Mouse (Mus musculus): ENCODE measurements around the gene Cdk5r1.

Cdk5r1 gene

DNA sequence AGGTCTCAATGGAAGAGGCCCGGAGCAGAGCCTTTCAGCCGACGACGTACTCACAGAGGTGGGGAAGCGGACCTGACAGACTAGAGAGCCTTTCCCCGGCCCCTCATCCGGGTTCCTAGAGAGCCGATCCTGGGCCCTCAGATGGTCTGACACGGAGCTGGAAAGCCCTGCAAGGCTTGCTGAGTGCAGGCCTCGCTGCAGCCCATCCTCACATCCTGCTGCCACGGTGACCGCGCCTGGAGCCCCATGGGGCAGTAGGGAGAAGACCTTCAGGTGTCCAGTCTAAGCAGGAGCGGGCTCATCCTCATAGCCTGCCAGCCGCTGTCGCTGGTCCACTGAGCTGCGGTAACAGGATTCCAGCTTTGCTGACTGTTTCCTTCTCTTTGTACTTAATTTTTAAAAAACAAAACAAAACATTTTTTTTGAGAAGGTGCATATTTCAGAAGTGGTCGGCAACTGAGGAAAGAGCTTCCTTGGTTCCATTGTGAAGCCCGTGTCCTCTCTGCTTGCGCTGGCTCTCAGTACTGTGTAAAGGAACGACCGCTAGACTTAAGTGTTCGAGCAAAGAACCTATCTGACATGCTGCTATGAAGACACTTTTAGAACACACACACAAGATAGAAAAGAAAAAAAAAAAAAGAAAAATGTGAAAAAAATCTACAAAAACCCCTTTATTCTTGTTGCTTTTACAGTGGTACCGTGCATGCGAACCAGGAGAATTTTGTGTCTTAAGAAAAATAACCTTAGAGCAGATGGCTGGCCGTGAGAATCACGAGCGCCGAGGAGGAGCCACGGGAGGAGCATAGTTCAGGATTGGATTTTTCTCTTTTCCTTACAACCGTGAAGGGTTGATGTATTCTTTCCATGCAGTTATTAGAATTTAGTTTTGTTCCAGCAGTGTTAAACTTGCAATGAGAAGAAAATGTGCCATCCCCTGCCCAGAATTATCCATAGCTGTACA, 3.4 kb downstream of the Cdk5r1 start:
- DNase-seq (ENCODE audit: inconsistent age in 2 of 2, low spot score in 1 of 2), result no peak

DNA sequence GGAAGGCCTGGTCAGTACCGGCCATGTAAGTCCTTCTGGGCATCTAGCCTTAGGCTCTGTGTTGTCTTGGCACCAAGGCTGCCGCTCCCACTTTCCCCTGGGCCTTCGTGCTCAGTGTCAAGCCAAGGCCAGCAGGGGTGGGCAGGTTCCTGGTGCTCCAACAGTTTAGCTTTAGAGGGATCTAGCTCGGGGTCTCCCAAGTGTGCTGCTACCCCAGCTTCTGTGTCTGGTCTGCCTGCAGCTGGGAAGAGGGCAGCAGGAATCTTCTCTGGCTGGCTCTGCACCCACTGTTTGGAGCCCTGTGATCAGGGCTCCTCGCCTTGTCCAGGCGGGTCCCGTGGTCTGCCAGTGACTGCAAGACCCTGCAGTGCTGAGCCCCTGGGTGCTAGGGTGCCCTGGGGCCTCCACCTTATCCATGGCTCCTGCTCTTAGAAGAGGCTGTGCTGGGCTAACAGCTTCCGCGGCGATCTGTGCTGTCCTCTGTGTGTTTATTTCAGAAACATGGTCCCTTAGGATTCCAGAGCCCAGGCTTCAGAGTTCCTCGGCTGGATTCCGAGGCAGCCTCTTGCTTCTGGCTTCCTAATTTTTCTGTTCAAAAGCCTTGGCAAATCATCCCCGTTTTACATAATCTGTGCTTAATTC, 4.7 kb downstream of the Cdk5r1 start:
- DNase-seq (ENCODE audit: inconsistent age in 2 of 2, low spot score in 1 of 2), result no peak

DNA sequence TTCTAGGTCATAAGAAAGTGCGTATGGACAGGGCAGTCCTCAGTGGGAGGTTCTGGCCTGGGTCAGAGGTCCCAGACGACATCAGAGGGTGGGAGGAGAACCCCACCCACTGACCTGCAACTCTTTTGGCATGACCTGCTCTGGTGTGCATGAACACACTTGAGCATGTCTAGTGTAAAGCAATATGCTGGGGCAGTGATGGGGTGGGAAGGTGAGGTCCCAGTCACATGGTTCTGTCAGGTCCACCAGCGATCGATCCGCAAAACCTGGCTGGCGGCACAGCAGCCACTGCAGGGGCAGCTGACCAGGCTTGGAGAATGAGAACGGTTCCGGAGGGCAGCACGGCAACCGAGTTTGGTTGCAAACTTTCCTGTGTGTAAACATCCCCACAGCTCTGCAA, 5.5 kb downstream of the Cdk5r1 start:
- no peak for DNase-seq (ENCODE audit: inconsistent age in 2 of 2, low spot score in 1 of 2)

DNA sequence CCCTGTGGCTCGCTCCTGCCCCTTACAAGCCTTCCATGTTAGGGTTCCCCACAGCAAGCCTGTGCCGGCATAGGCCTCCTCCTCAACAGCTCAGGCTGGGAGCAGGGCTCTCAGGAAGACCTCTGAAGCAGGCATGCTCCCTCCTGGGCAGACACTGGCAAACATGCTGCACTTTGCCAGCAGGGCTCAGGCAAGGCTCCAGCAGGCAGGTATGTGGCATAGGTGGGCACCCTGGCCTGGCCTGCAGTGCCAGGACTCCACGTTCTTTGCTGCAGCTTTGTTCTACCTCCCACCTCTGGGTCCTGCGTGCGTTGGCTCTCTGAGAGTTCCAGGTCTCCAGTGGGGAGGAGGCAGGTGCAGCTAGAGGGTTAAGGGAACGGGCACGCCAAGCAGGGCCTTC, 6.1 kb downstream of the Cdk5r1 start:
- no peak for DNase-seq (ENCODE audit: inconsistent age in 2 of 2, low spot score in 1 of 2)

DNA sequence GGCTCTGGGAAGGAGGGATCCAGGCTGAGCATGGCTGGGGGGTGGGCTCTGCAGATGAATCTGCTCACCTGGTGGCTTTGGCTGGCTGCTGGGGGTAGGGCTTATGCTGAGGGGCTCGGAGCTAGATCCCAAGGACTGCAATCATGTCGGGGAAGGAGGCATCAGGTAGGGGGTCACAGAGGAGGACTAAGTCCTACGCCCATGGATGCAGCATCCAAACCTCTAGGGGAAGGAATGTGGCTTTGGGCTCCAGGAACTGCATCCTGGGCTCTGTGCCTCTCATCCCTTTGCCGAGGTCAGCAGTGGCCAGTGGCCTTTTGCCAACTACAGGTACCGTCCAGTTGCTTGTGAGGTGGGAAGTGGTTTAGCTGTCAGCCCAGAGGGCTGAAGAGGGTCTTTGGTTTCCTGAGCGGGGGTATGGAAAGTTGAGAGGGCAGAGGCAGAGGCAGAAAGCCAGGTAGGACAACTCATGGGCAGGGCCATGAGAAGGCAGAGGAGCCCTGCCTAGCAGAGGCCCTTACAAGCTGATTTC, 6.8 kb downstream of the Cdk5r1 start:
- DNase-seq (ENCODE audit: inconsistent age in 2 of 2, low spot score in 1 of 2), result no peak

DNA sequence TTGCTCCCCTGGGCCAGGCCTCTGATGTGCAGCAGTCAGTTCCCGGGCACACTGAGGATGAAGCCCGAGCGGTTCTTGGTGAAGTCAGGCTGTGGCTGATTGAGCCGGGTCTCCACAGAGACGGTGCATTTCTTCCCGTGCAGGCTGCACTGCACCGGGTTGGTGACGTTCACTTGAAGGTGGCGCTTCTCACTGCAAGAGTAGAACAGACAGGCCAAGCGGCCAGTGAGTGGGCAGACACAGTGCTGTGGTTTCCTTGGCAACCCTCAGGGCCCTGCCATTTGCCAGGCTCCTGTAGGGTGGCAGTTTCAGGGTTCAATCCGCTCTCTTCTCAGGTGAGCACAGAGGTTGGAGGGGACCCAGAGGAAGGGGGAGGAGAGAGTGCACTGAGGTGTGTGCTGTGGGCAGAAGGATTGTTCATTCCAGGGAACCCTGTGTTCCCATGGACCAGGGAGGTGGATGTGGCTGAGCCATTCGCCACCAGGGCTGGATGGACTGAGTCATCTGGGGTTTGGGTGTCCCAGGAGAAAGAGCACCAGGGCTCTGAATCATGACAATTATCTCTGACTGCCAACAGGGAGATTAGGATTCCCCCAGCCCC, 7.5 kb downstream of the Cdk5r1 start:
- peak; percentile 51 to 59 for DNase-seq (ENCODE audit: inconsistent age in 2 of 2, low spot score in 1 of 2)

DNA sequence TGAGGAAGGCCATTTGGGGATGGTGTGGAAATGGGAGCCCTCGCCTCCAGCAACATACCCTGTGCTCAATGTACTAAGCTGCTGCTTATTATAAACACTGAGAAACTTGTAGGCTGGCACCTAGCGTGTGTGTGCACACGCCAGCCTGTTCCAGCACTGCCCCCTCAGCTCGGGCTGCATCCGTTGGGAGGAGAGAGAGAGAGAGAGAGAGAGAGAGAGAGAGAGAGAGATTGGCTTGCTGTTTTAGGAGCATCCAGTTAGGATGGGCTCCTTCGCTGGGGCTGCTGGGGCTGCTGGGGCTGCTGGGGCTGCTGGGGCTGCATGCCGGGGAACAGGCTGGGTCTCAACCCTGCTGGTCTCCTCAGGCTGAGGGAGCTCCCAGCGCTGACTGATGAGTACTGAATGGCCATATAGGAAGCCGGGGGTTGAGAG, 8.3 kb downstream of the Cdk5r1 start:
- DNase-seq (ENCODE audit: inconsistent age in 2 of 2, low spot score in 1 of 2), result no peak

DNA sequence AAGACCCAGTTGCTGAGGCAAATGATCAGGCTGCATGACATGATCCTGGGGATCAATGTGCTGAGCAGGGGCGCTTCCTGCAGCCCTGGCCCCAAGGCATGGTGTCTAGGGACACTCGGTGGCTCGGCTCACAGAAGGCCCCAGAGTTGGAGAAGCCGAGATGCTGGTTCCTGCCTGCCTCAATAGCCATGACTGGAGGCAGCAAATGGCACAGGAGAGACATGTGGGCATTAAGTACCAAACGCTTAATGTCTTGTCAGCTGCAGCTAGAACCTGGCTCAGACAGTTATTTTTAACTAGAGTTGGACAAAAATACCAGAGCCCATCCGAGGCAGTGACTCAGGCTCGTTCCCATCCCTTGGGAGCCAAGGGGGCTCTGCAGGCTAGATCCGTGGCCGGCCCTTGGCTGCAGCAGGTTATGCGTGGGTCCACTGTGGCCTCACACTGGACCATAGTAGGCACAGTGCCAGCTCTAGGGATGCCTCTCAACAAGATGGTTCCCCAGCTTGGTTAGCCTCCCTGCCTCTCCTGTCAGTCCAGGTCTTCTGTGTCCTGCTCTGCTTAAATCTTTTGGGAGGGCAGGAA, 8.9 kb downstream of the Cdk5r1 start:
- no peak for DNase-seq (ENCODE audit: inconsistent age in 2 of 2, low spot score in 1 of 2)

DNA sequence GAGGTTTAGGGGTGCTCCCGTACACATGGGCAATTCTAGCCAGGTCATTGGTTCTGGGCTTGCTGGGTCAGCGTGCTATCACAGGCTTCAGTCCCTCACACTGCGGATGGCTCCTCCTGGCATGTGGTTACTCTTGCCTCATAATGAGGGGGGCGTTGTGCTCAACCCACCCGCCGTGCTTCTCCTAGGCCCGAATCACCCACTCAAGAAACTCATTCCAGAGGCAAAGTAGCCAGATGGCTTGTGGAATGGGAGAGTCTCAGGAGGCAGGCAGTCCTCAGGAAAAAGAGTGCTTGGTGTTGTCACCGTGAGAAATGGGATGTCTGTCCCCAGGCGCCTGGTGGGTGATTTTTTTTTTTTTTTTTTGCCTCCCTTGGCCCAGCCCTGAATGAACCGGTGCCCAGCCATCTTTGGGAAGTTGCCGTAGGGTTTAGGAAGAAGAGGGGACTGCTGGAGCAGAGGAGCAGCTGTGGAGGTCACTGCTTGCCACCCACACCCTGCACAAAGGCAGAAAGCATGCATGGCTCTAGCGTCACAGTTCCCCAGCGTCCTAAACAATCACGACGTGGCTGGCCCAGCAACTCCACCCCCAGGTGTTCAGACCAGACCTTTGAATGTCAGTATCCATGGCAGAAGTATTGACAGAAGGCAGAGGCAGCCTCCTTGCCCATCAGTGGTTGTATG, 11.2 kb downstream of the Cdk5r1 start:
- no peak for DNase-seq (ENCODE audit: inconsistent age in 2 of 2, low spot score in 1 of 2)

DNA sequence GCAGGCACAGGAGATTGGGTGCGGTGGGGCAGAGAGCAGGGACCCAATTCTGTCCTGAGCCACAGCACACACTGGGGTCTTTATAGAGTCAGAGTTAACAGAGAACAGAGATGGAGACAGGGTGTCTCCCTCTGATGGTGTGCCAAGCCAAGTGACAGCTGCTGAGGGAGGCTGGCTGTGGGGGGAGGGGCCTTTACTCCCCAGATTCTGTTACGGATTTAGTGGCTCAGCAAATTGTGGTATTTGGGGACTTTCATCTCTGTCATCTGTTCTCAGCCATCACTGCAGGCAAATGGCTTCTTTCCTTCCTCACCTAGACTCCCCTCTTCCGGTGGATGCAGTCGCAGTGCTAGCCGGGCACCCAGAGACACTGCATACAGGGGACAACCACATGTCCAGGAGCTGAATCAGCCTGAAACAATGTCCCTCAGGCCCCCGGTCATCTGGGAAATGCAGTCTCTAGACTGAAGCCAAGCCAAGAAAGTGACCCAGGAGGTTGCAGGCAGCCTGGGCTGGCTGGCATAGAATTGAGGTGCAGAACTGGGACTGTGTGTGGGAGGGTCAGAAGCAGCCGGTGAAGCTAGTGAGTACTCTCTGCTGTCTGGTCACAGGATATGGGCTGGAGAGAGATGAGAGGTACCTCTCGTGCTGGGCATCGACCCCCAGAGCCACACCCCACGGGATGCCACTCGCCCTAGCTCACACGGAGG, 12.5 kb downstream of the Cdk5r1 start:
- peak in 1 of 2 experiments; percentile 17 for DNase-seq (ENCODE audit: inconsistent age in 2 of 2, low spot score in 1 of 2)

DNA sequence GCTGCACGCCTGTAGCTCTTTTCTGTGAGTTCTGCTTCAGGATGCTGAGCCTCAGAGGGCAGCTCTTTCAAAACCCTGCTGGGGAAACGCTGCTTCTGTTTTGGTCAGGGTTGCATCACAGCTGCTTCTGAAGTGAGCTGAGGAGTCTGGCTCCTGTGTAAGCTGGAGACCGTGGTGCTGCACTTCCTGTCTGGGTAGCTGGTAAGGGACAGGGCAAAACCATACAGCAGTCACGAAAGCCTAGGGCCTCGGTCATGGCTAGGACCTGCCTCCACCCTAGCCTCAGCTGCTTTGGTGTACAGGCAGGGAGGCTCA, 13.0 kb downstream of the Cdk5r1 start:
- DNase-seq (ENCODE audit: inconsistent age in 2 of 2, low spot score in 1 of 2), result peak in 1 of 2 experiments; percentile 19

DNA sequence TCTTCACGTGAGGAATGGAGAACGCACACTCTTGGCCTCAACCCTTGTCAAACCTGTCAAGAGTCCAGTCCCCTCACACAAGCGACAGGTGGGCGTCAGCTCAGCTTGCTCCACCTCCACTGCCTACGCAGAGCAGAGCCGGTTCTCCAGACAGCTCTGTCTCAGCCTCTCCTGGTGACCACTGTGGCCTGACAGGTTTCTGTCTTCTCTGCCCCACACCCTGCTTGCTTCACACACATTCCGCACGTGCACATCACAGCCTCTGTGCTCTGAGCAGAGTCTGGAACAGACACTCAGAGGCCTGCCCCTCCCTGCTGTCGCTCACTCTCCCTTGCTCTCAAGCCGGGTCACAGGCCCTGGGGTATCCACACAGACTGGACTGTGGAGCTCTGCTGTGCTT, 14.0 kb downstream of the Cdk5r1 start:
- peak in 1 of 2 experiments; percentile 17 for DNase-seq (ENCODE audit: inconsistent age in 2 of 2, low spot score in 1 of 2)

DNA sequence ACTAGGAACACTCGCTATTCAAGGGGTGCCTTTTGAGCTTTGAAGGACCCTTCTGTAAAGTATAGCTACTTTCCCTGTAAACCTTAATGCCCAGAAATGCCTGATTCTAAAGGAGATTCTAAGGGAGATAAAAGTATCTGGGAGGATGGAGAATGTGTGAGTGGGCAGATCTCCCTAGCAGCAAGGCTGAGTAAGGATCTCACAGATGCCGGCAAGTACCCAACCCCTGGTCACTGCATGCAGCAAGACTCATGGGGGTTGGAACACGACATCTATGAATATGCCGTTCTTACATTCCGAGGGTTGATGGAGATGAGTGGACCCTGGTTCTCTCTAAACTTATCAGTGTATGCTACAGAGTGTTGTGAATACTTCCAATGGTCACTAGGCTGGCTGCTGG, 16.4 kb downstream of the Cdk5r1 start:
- DNase-seq (ENCODE audit: inconsistent age in 2 of 2, low spot score in 1 of 2), result no peak

DNA sequence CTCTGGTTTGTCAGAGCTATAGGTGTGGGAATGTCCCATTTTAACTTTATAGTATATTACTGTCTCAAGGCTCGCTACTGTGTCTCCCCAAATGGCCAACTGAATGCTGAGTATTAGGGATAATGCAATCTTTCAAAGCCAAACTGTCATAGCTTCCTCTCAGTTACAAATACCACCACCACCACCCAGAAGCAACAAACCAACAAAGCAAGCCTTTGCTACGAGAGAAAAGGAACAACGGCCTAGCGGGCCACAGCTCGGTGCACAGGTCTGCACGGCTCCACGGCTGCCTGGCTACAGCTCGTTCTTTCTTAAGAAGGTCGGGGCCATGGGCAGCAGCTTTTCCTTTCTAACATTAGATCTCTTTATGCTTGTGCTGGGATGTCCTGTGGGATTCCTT, 18.0 kb downstream of the Cdk5r1 start:
- no peak for DNase-seq (ENCODE audit: inconsistent age in 2 of 2, low spot score in 1 of 2)

DNA sequence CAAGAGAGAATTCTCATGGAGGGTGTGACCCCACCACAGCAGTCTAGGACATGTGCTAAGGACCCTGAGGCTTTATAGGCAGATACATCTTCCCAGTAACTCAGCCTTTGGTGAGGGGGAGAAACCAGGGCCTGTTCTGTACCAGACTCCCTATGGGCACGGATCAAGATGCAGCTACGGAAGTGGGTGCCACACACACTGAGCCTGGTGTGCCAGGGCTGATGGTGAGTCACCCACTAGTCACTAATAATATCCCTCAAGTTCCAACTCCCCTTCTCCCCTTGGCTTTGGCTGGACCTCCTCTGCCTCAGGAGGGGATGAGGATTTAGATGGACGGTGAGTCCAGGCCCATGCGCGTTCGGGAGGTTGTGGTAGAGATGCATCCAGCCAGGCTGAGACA, 19.1 kb downstream of the Cdk5r1 start:
- peak in 1 of 2 experiments; percentile 39 for DNase-seq (ENCODE audit: inconsistent age in 2 of 2, low spot score in 1 of 2)

DNA sequence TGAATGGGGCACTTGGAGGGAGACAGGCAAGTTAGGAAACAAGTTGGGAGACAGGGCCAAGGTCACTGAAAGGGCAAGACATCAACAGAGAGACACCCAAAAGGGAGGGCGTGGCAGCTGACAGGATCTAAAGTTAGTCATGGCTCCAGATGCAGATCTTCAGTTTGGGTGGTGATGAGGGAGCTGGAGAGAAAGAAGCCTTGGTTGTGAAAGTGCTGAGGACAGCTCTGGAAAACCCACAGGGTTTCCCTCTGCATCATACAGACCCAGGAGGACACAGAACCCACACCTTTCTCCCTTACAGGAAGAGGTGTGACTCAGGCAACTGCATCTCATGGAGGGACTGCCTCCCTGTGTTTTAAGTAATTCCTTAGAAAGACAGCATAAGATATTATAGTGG, 19.8 kb downstream of the Cdk5r1 start:
- DNase-seq (ENCODE audit: inconsistent age in 2 of 2, low spot score in 1 of 2), result no peak

DNA sequence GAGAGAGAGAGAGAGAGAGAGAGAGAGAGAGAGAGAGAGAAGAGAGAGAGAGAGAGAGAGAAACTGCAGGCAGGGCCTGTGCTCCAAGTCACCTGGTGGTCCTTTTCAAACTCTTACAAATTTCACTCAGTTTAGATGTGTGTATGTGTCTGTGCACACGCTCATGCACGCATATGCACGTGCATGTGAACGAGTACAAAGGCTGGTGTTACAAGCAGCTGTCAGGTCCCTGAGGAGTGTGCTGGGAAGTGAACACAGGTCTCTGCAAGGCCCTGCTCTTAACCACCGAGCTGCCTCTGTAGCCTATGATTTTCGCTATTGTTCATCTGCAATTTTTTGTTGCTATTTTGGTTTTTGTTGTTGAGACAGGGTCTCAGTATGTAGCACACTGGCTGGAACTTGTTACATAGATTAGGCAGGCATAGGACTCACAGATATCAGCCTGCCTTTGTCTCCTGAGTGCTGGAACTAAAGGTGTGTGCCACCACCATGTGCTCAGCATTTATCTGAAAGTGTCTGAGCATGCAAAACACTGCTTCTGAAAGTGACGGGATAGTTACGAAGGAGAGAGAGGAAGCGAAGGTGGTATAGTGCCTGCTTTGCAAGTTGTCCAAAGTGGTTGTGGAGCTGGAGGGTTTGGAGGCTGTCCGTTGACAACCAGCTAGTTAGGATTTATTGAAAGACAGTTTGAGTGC, 20.5 kb downstream of the Cdk5r1 start:
- DNase-seq (ENCODE audit: inconsistent age in 2 of 2, low spot score in 1 of 2), result no peak

DNA sequence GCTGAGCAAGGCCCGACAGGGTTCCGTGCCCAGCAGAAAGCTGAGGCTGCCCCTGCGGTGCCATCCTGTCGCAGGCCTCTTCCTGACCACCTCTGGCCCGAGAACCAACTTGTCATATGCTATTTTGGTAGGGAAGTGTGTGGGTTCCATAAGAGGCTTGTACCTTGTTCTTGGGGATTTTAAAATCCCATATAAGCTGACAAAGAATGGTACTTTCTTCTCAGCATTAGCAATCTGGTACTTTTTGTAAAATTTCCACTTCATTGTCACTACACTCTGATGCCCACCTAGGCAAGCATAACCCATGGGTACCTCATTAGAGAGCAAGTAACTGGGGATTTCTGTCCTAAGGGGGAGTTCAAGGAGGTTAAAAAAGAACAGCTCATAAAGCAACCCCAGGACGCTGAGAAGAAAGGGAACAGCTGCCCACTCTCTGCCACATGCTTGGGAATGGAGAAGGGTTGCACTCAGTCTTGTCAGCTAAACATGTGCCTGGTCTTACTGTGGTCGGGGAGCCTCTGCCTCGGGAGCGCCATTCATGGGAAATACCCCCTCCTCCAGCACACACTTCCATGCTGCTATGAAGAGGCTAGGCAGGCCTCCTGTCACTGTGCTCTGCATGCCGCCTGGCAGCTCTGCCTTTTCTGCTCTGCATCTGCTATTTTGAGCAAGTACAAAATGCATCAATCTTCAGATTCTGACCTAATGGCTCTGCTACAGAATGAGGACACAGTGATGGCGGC, 21.7 kb downstream of the Cdk5r1 start:
- no peak for DNase-seq (ENCODE audit: inconsistent age in 2 of 2, low spot score in 1 of 2)

DNA sequence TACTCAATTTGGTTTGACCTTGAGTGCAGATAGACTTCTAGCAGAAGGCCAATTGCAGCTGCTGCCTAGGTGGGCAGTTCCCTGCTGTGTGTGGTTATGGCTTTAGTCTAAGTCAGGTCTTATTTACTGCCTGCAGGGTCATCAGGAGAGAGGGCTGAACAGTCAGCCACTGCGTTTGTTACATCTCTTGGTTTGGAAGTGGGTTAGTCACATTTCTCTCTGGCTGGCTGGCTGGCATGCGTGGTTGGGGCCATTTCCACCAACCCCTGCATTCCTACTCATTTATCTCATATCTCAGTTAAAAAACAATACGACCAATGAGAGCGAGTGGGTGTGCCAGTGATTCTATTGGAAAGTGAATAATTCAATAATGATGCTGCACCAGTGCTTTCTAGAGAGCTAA, 22.7 kb downstream of the Cdk5r1 start:
- DNase-seq (ENCODE audit: inconsistent age in 2 of 2, low spot score in 1 of 2), result peak in 1 of 2 experiments; percentile 68

All from adrenal gland, adult (tissue).